Comparison of ENCODE assay signal across 8 mouse cellular contexts in genomic region chr1:153740145-153740544, GRCm38 (mm10). TPM values are rescaled to one million over a fixed set of nuclear protein-coding genes. Genes with fewer than 3 reads are reported as not detected.
DNase-seq lines count a peak whose midpoint lies in the region; ATAC-seq and TF ChIP-seq lines count a peak whose summit lies in the region.

TSS of gene Rgs16 (plus strand) at chr1:153740349.

- no peaks in the 10 kb centered on the region for H3K9me3 ChIP-seq in ES-Bruce4 (replicated peaks; ENCODE audit: control insufficient read depth, insufficient read depth, low read length, poor library complexity, severe bottlenecking)
- H3K9me3 ChIP-seq in forebrain, postnatal 0 days (ENCODE audit: low read length) = no peaks in the 10 kb centered on the region
- no peaks in the 10 kb centered on the region for H3K9me3 ChIP-seq in hindbrain, embryonic 10.5 days

- peaks cover 2% of the 10 kb centered on the region for H3K4me1 ChIP-seq in ES-Bruce4 (ENCODE audit: control insufficient read depth, insufficient read depth, low read length)
- H3K4me1 ChIP-seq in forebrain, postnatal 0 days (ENCODE audit: insufficient read depth) = peaks cover 16% of the 10 kb centered on the region
- H3K4me1 ChIP-seq in hindbrain, embryonic 10.5 days (replicated peaks) = peaks cover 83% of the 10 kb centered on the region

- TF ChIP-seq CTCF in ES-Bruce4 (IDR thresholded peaks at IDR 0.05; ENCODE audit: low read depth, low read length) = no peak
- TF ChIP-seq CTCF in forebrain, postnatal 0 days (IDR thresholded peaks at IDR 0.05; ENCODE audit: low read depth) = no peak

- H3K36me3 ChIP-seq in ES-Bruce4 (ENCODE audit: control insufficient read depth, insufficient read depth, low read length, poor library complexity, severe bottlenecking) = no peaks in the 10 kb centered on the region
- H3K36me3 ChIP-seq in forebrain, postnatal 0 days (ENCODE audit: insufficient read depth) = no peaks in the 10 kb centered on the region
- H3K36me3 ChIP-seq in hindbrain, embryonic 10.5 days = peaks cover 22% of the 10 kb centered on the region

- TF ChIP-seq EP300 in ES-Bruce4 (IDR thresholded peaks at IDR 0.05; ENCODE audit: insufficient read depth, low read depth, low read length) = no peak

- WGBS in forebrain, postnatal 0 days = 0% methylated on average over 28 of the region's 28 CpGs
- under 1% methylated on average over 28 of the region's 28 CpGs for WGBS in hindbrain, embryonic 10.5 days

- ATAC-seq in forebrain, postnatal 0 days = peak; percentile 73

- peak within 1 kb of the TSS; percentile 72 for H3K4me3 ChIP-seq in ES-Bruce4 (ENCODE audit: low read depth, low read length)
- peak within 1 kb of the TSS; percentile 52 for H3K4me3 ChIP-seq in forebrain, postnatal 0 days (ENCODE audit: low read depth, low read length)
- H3K4me3 ChIP-seq in hindbrain, embryonic 10.5 days = peak within 1 kb of the TSS; percentile 58

- peak; percentile 90 to 92 for DNase-seq in cerebellum, adult 18-20 months
- DNase-seq in forebrain, postnatal 0 days = peak; percentile 81
- peak; percentile 86 for DNase-seq in hindbrain, embryonic 10.5 days (ENCODE audit: low spot score)
- DNase-seq in layer of hippocampus, postnatal 14 days (ENCODE audit: low spot score in 2 of 2) = peak; percentile 45 to 56
- DNase-seq in lung, postnatal 14 days = peak; percentile 81
- peak; percentile 90 for DNase-seq in retina, embryonic 14.5 days (ENCODE audit: low spot score)
- DNase-seq in urinary bladder, adult 2 months (ENCODE audit: low spot score) = peak; percentile 61

- no peak within 1 kb of the TSS for H3K27ac ChIP-seq in ES-Bruce4 (ENCODE audit: insufficient read depth, low read length)
- H3K27ac ChIP-seq in forebrain, postnatal 0 days (ENCODE audit: low read depth, low read length) = 0 out of 2 replicates have a peak within 1 kb of the TSS, but pooled peaks have one; percentile 5
- peak within 1 kb of the TSS; percentile 77 for H3K27ac ChIP-seq in hindbrain, embryonic 10.5 days

- no peaks in the 10 kb centered on the region for H3K27me3 ChIP-seq in ES-Bruce4 (ENCODE audit: control insufficient read depth, insufficient read depth, low read length, poor library complexity, severe bottlenecking)
- H3K27me3 ChIP-seq in forebrain, postnatal 0 days (ENCODE audit: insufficient read depth, low read length) = no peaks in the 10 kb centered on the region
- H3K27me3 ChIP-seq in hindbrain, embryonic 10.5 days (ENCODE audit: insufficient read depth, poor library complexity, severe bottlenecking) = peaks cover 48% of the 10 kb centered on the region

- H3K4me2 ChIP-seq in forebrain, postnatal 0 days (ENCODE audit: low read depth) = peak within 1 kb of the TSS; percentile 89

- H3K9ac ChIP-seq in ES-Bruce4 (ENCODE audit: low read depth, poor library complexity, severe bottlenecking) = peak within 1 kb of the TSS; percentile 22
- H3K9ac ChIP-seq in forebrain, postnatal 0 days = peak within 1 kb of the TSS; percentile 56

- peak; percentile 51 for TF ChIP-seq POLR2A in ES-Bruce4 (IDR thresholded peaks at IDR 0.05; ENCODE audit: insufficient read depth, low read length)

RNA-seq across cellular contexts. Expression of gene Rgs16, which starts in this region (rescaled TPM):
- 5.7 and 5.8 TPM in 2 replicates for polyA plus RNA-seq in ES-Bruce4 (2011; ENCODE audit: insufficient read depth, insufficient read length, low read depth, missing spikeins)
- total RNA-seq in forebrain, postnatal 0 days (2014; rRNA removed) = 7.9 and 9.6 TPM in 2 replicates
- polyA plus RNA-seq in forebrain, postnatal 0 days (2015; fragmentation: Nextera tagmentation; extraction: Ambion mirVana) = 15.5 and 16.7 TPM in 2 replicates
- polyA plus RNA-seq in hindbrain, embryonic 10.5 days (2016; fragmentation: Nextera tagmentation; extraction: Ambion mirVana) = 18.9 and 21.1 TPM in 2 replicates
- total RNA-seq in layer of hippocampus, postnatal 14 days (2021) = 1 to 10 TPM; 6.6 to 8.8 TPM
- 2.4 and 2.5 TPM in 2 replicates for polyA plus RNA-seq in urinary bladder, adult 2 months (2012; rRNA removed)
